Mouse (Mus musculus): Measurements from ENCODE around the gene Hnf4a.

The Hnf4a gene

DNA sequence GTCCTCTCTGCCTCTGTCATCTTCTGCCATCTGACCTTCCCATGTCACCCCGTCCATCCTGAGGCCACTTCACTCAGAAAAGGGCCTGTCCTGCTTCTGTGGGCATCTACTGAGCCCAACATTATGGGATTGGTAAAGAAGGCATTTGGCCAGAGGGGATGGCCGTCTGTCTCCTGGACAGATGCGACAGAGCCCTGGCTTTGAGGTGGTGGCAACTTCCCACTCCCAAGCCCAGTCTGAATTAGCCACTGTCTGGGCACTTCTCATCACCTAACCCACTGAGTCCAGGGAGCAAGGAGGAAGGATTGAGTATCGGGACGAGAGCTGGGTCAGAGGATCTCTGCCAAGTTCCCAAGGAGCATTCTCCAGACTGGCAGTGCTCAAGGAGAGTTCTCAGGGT, 14.6 kb upstream of the Hnf4a start, which contains the start of gene R3hdml:
Gene R3hdml, plus strand, starts transcription at position 301 of the 400 bp plus-strand sequence.
- no peak for DNase-seq

- no peak for DNase-seq
Observed at GRCm38 (mm10) chr2:163493031-163493430, 13.6 kb upstream of the Hnf4a start.

- DNase-seq = no peak
Observed at GRCm38 (mm10) chr2:163493976-163494375, 12.6 kb upstream of the Hnf4a start.

DNA sequence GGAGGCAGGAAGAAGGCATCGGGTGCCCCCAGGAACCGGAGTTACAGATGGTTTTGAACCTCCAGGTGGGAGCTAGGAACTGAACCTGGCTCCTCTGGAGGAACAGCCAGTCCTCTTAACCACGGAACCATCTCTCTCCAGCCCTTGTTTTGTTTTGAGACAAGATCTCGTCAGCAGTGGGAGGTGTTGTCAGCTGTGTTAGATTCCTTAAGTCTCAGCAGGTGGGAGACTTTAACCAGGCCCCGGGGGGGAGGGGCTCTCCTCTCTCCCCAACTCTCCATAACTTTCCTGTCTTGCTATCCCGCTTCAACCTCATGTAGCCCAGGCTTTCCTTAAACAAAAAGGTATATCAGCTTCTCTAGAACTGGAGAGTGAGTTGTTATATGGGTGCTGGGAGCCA, 12.2 kb upstream of the Hnf4a start:
- no peak for DNase-seq

DNA sequence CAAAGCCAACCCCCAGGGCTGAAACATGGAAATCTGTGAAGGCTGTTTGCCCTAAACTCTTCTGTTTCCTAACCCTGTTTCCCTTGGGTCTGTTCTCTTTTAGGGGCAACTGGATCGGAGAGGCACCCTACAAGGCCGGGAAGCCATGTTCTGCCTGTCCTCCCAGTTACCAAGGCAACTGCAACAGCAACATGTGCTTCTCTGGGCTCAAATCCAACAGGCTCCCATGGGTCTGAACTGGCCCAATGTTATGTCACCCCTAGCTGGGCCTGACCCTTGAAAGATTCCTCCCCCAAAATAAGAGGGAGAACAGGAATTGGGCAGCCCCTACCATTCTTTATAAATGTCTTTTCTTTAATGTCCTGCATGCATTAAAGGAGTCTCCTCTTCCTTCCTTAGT, 4.4 kb upstream of the Hnf4a start:
- no peak for DNase-seq

DNA sequence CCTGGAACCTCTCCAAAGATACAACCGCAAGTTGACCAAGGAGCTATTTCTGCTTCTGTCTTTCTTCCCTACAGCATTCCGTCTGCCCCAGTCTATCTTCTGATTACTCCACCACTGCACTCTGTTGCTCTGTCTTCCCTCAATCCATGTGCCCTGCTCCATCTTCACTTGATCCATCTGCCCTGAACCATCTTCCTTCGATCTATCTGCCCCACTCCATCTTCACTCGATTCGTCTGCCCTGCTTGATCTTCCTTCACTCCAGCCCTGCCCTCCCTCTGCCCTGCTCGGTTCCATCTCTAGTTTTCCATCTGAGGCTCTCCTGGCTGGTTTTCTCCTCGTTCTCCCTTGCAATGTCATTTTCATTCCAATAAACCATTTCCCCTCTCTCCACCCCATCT, 3.4 kb upstream of the Hnf4a start:
- no peak for DNase-seq

DNA sequence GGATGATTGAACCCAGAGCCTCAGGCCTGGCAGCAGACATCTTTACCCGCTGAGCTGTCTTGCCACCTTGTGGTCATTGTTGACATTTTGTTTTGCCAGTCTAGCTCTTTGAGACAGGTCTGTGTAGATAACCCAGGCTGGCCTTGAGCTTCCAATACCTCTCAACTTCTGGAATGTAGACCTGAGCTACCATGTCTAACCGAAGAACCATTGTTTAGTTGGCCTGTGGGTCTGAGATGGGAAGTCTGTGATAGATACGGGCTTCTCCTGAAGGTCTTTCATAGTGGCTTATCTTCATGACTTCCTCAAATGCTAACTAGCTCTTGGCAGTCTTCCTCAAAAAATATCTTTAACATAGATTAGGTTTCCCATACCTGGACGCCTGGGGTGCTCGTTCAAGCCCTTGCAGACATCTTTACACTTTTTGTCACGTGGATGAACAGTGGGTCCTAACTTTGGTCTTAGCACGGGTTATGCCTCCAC, 19.2 kb downstream of the Hnf4a start:
- no peak for DNase-seq

DNA sequence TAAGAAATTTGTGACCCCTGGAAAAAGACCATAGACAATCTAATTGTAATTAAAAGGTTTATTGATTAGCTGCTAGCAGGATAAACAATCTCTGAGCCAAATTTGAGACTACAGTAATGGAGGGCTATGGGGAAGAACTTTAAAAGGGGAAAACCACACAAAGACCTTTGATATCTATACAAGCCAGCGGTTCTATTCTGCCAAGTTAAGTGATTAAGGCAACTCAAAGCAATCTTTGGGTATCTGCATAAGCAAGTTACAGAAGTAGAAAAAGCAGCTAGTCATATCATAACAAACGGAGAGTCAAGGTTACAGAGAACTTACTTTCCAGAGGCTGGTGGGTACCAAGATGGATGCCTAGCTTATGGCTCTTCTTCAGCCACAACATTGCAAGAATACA, 20.9 kb downstream of the Hnf4a start:
- no peak for DNase-seq

- no peak for DNase-seq
Observed at GRCm38 (mm10) chr2:163530418-163530817, 23.8 kb downstream of the Hnf4a start.

- DNase-seq = peak; percentile 82
Observed at GRCm38 (mm10) chr2:163531917-163532316, 25.3 kb downstream of the Hnf4a start.

DNA sequence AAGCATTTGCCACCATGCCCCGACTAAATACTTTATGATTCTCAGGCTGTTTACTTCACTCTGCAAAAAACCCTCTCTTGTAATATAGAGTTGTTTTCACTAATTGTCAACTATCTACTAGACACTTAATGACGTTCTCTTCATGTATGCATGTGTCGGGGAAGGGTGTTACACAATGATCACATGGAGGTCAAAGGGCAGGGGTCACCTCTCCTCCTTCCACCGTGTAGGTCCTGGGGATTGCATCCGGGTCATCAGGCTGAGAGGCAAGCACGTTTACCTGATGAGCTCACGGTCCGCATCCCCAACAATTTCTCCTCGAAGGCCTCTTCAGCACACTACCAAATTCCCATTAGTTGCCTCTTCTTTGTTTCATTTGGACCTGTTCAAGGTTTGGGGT, 26.6 kb downstream of the Hnf4a start:
- DNase-seq = no peak

GRCm38 (mm10) chr2:163534958-163535524, 28.4 kb downstream of the Hnf4a start:
- DNase-seq = peak; percentile 90

- no peak for DNase-seq
Observed at GRCm38 (mm10) chr2:163537443-163537842, 30.8 kb downstream of the Hnf4a start.

- DNase-seq = no peak
Observed at GRCm38 (mm10) chr2:163538410-163538809, 31.8 kb downstream of the Hnf4a start.

- no peak for DNase-seq
Observed at GRCm38 (mm10) chr2:163539321-163540040, 32.9 kb downstream of the Hnf4a start.

GRCm38 (mm10) chr2:163540231-163541117, 33.9 kb downstream of the Hnf4a start:
- no peak for DNase-seq

DNA sequence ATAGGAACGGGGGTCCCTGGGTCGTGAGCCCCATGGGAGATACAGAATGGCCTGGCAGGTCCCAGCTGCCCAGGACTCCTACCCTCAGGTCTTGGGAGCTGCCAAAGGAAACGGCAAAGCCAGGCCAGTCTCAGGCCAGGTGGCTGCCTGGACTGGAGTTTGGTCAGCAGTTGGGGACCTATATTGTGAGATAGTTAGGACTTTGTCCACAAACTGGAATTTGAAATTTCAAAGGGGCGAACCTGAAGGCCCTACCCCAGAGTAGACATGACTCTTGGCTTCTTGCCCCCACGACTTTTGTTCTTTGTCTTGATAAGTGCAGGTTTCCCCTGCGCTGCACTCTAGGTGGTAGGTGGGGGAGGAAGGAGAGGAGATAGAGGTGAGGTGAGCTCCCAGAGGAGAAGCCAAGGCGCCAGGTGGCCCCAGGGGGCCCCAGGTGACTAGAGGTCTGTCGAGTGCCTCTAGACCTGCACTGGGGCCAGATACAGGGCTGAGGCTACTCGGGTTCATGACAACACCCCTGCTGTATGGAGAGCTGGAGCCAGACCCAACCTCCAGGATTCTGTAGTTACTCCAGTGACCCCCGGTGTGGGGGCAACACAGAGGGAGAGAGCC, 35.1 kb downstream of the Hnf4a start:
- DNase-seq = no peak

DNA sequence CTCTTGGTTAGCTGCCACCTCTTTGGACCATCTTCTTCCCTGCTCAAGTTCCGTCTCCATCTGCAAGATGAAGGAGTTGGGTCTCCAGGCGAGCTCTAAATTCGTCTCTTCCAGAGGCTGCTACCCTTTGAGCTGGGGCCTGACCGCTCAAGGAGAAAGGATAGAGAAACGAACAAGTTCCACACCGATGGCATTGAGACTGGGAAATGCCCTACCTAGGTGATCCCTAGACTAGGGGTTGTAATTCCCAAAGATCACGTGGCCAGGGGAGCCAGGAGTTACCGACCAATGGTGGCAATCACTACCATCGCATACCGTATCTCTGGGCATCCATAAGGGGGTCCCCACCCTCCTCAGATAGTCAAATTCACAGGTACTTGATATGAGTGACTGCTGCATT, 36.1 kb downstream of the Hnf4a start:
- DNase-seq = no peak

DNA sequence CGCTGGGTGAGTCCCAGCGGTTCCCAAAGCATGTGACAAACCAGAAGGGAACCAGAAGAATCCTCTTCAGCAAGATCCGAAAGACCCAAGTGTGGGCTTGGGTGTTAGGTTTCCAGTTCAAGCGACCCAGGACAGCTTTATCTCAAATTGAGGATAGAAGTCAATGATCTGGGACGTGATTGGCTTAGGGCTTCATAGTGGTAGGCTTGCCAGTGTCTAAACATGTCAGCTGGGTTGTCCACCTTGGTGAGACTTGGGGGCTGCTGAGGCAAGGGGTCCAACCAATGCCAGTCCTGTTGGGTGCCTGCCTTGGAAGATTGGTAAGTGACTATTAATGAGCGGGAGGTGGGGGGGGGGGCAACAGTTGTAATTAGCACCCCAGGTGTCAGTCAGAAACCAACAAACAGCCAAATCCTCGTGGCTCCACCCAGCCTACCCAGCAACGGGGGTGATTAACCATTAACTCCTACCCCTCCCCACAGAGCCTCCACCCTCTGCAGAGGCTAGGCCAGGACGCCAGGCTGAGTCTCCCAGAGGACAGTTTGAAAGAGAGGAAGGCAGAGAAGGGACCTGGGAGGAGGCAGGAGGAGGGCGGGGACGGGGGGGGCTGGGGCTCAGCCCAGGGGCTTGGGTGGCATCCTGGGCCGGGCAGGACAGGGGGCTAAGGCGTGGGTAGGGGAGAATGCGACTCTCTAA, 40.2 kb downstream of the Hnf4a start:
- DNase-seq = no peak

DNA sequence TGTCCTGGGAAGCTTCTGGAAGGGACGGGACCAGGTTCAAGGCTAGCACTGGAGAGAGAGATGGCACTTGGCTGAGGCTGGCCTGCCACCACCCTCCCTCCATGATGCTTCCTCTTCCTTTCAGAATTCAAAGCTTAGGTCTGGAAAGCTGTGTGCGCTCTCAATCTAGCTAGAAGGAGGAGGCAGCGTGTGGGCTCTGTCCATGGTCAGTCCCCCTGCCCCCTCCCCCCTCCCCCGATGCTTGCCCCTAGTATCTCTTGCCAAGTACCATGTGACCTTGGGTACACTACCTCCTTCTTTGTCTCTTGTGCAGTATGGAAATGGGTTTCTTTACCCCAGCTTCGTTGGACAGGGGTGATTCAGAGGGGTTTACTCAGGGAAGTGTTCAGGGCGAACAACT, 42.2 kb downstream of the Hnf4a start:
- no peak for DNase-seq

DNA sequence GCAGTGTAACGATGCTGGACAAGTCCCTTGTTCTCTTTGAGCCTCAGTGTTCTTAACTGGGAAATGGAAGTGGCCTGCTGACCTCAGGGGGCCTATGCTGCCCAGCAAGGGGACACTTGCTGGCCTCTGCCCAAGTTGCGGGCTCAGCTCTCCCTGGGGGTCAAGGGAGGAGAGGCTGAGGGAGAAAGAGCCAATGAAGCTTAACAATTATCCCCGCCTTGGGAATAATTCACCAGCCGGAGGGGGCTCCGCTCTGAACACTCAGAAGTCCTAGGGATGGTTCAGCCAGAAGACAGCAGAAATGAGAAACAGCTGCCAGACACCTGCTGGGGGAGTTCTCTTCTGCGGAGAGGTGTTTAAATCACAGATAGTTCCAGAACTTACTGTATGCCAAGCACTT, 43.2 kb downstream of the Hnf4a start:
- DNase-seq = no peak

DNA sequence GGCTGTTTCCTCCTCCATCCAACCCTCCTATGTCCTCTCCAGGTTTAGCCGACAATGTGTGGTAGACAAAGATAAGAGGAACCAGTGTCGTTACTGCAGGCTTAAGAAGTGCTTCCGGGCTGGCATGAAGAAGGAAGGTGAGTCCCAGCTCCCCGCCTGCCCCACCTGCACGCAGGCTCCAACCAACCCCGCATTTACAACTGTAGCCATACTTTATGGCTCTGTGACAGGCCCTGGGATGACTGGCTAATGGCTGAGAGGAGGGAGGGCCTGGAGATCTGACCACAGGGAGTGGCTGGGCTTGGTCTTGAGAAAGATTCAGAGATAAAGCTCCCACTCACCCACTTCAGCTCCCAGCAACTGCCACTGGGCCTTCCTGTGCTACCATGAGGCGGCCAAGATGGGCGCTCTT, 45.9 kb downstream of the Hnf4a start:
- DNase-seq = no peak

All from cerebellum, adult 9-10 months (tissue).